Mouse (Mus musculus) thymus, postnatal 25 days (tissue): ENCODE data around the gene Ypel5.

Experiments
- DNase-seq: peaks from one replicate; pipeline ENCODE4 v3.0.0; 2022

Gene Ypel5

GRCm38 (mm10) chr17:72844949-72845490, 8.8 kb downstream of the Ypel5 start:
- no peak for DNase-seq

GRCm38 (mm10) chr17:72845521-72845920, 9.3 kb downstream of the Ypel5 start:
- DNase-seq = no peak

GRCm38 (mm10) chr17:72855298-72855697, 19.0 kb downstream of the Ypel5 start:
- DNase-seq = no peak

- peak; percentile 74 for DNase-seq
These were observed 21.7 kb downstream of the Ypel5 start for GRCm38 (mm10) chr17:72857677-72858633.

GRCm38 (mm10) chr17:72863226-72863625, 27.0 kb downstream of the Ypel5 start:
- DNase-seq = no peak

GRCm38 (mm10) chr17:72866624-72867245, 30.5 kb downstream of the Ypel5 start:
- no peak for DNase-seq

GRCm38 (mm10) chr17:72868181-72868580, 31.9 kb downstream of the Ypel5 start:
- DNase-seq = no peak

- no peak for DNase-seq
These were observed 42.7 kb downstream of the Ypel5 start for GRCm38 (mm10) chr17:72878979-72879378.

GRCm38 (mm10) chr17:72880156-72880555, 43.9 kb downstream of the Ypel5 start:
- no peak for DNase-seq

- no peak for DNase-seq
These were observed 44.8 kb downstream of the Ypel5 start for GRCm38 (mm10) chr17:72881051-72881450.

- DNase-seq = no peak
These were observed 45.6 kb downstream of the Ypel5 start for GRCm38 (mm10) chr17:72881804-72882203.

- peak; percentile 83 for DNase-seq
These were observed 53.5 kb downstream of the Ypel5 start for GRCm38 (mm10) chr17:72889556-72890397.

- DNase-seq = no peak
These were observed 54.2 kb downstream of the Ypel5 start for GRCm38 (mm10) chr17:72890398-72890898.

GRCm38 (mm10) chr17:72891556-72891955, 55.3 kb downstream of the Ypel5 start:
- DNase-seq = no peak

- no peak for DNase-seq
These were observed 59.3 kb downstream of the Ypel5 start for GRCm38 (mm10) chr17:72895506-72895905.

- DNase-seq = no peak
These were observed 60.8 kb downstream of the Ypel5 start for GRCm38 (mm10) chr17:72897076-72897475.

- DNase-seq = no peak
These were observed 61.7 kb downstream of the Ypel5 start for GRCm38 (mm10) chr17:72897961-72898360.

GRCm38 (mm10) chr17:72898775-72899174, 62.5 kb downstream of the Ypel5 start:
- DNase-seq = no peak
